Mouse (Mus musculus) hindbrain, embryonic 13.5 days (tissue): ENCODE measurements around the gene Camta1. TPM values are rescaled to one million over a fixed set of nuclear protein-coding genes. Genes with fewer than 3 reads are reported as not detected.

Source experiments
- ATAC-seq: fragments of 200-750 bp; cut with Nextera tagmentation; 2 replicates; pipeline ENCODE4 v1.8.0; 2017; ENCODE audit warnings: moderate TSS enrichment; ENCODE audit not compliant: low FRiP score
- H3K27ac ChIP-seq: fragments of 300-500 bp; sonication (generic); 2 replicates; pipeline ENCODE4 v1.5.1; 2015; ENCODE audit warnings: inconsistent platforms, mild to moderate bottlenecking, moderate library complexity
- H3K27me3 ChIP-seq: fragments of 300-500 bp; sonication (generic); 2 replicates; pipeline ENCODE4 v1.6.1; 2015; ENCODE audit warnings: mild to moderate bottlenecking, inconsistent platforms
- H3K36me3 ChIP-seq: fragments of 300-500 bp; sonication (generic); 2 replicates; pipeline ENCODE4 v1.6.1; 2015; ENCODE audit warnings: mild to moderate bottlenecking, inconsistent platforms
- H3K4me1 ChIP-seq: fragments of 300-500 bp; sonication (generic); replicated peaks from 2 replicates; pipeline ENCODE4 v1.6.1; 2015; ENCODE audit warnings: inconsistent platforms
- H3K4me2 ChIP-seq: fragments of 300-500 bp; sonication (generic); 2 replicates; pipeline ENCODE4 v1.6.1; 2015; ENCODE audit warnings: inconsistent platforms, mild to moderate bottlenecking, moderate library complexity
- H3K4me3 ChIP-seq: fragments of 300-500 bp; sonication (generic); 2 replicates; pipeline ENCODE4 v1.5.1; 2015; ENCODE audit warnings: mild to moderate bottlenecking, inconsistent platforms
- H3K9ac ChIP-seq: fragments of 300-500 bp; sonication (generic); 2 replicates; pipeline ENCODE4 v1.6.1; 2015; ENCODE audit warnings: mild to moderate bottlenecking, inconsistent platforms
- H3K9me3 ChIP-seq: fragments of 300-500 bp; sonication (generic); 2 replicates; pipeline ENCODE4 v1.6.1; 2016; ENCODE audit warnings: inconsistent platforms
- WGBS: fragments of 180-500 bp; shearing (Covaris S2); methylation state at CpG from one replicate; pipeline ENCODE4 v1.1.7; 2015; 5-methylcytosine and 5-hydroxymethylcytosine counted together
- polyA plus RNA-seq: library from polyadenylated mRNA; unstranded; fragments of >200 nt; fragmentation: Nextera tagmentation; extraction: Ambion mirVana; gene quantifications from 2 replicates; pipeline ENCODE4 v1.2.1, GENCODE M21; 2015

Gene Camta1
- polyA plus RNA-seq, 1 experiment from 2014 or later, result 159 TPM

DNA sequence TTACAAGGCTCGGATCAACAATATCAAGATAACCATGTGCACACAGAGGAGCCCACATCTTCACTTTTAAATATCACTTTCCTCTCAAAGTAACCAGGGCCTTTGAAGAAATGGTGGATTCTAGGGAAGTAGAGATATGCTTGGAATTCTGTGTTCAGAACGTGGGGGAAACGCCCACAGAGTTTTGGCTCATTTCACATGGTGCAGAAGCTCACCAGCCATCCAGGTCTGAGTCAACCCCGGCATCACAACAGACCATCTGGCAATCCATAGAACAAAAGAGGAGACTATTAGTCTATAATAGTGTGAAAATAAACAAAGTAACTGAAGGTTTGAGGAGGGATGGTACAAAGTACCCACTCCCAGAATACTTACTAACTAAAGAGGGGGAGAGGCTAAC, 626.7 kb downstream of the Camta1 start:
- Histone ChIP-seq H3K27me3 (0 out of 2 replicates have a peak, but pooled peaks cover 3% of the 10 kb centered on the region), H3K36me3 (no peaks in the 10 kb centered on the region), H3K27ac (no peak overlapping the region), H3K9me3 (no peaks in the 10 kb centered on the region), H3K4me1 (peaks cover 4% of the 10 kb centered on the region; the same call in 1 of the 2 replicates), H3K4me3 (no peak overlapping the region), H3K4me2 (no peak overlapping the region), H3K9ac (no peak overlapping the region)
- ATAC-seq, result no peak
- WGBS, result 80% methylated on average over 4 of the region's 4 CpGs

- no peak overlapping the region for H3K9ac ChIP-seq
- no peak overlapping the region for H3K4me3 ChIP-seq
- H3K4me1 ChIP-seq, result peaks cover 7% of the 10 kb centered on the region
- H3K9me3 ChIP-seq, result no peaks in the 10 kb centered on the region
- WGBS, result 78% methylated on average over 3 of the region's 3 CpGs
- ATAC-seq, result no peak
- peaks cover 10% of the 10 kb centered on the region; the same call in 1 of the 2 replicates for H3K27me3 ChIP-seq
- H3K4me2 ChIP-seq, result no peak overlapping the region
- H3K36me3 ChIP-seq, result no peaks in the 10 kb centered on the region
- H3K27ac ChIP-seq, result no peak overlapping the region
Observed at GRCm38 (mm10) chr4:151232028-151232427, 629.6 kb downstream of the Camta1 start.

GRCm38 (mm10) chr4:151229073-151229472, 632.6 kb downstream of the Camta1 start:
- Histone ChIP-seq H3K9ac (no peak overlapping the region), H3K9me3 (no peaks in the 10 kb centered on the region), H3K4me2 (no peak overlapping the region), H3K27ac (no peak overlapping the region), H3K4me3 (no peak overlapping the region), H3K36me3 (no peaks in the 10 kb centered on the region), H3K27me3 (peaks cover 20% of the 10 kb centered on the region), H3K4me1 (peaks cover 30% of the 10 kb centered on the region)
- ATAC-seq, result no peak
- 60% methylated on average over 6 of the region's 6 CpGs for WGBS

DNA sequence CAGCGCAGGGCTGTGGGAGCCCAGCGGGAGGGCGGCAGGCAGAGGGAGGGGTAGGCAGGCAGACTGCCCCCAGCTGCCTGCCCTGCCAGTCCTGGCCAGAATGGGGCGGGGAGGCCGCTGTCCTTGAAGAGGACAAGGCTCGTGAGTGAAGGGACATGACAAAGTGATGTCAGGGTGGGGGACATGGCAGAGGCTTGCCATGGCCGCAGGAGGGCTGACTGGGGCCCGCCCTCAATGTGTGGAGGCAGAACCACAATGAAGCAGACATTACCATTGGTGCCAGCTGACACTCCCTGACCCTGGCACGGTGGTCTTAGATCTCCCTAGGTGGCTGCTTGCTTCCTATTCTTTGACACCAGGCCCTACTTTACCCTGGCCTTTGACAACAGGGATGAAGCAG, 635.2 kb downstream of the Camta1 start:
- H3K4me3 ChIP-seq, result no peak overlapping the region
- 0 out of 2 replicates have a peak overlapping the region, but pooled peaks have one; percentile 30 for H3K27ac ChIP-seq
- H3K9ac ChIP-seq, result no peak overlapping the region
- ATAC-seq, result 0 out of 2 replicates have a peak, but pooled peaks have one; percentile 12
- H3K4me2 ChIP-seq, result no peak overlapping the region
- 13% methylated on average over 9 of the region's 9 CpGs for WGBS
- H3K27me3 ChIP-seq, result peaks cover 22% of the 10 kb centered on the region
- peaks cover 52% of the 10 kb centered on the region for H3K4me1 ChIP-seq
- H3K36me3 ChIP-seq, result no peaks in the 10 kb centered on the region
- no peaks in the 10 kb centered on the region for H3K9me3 ChIP-seq

- Histone ChIP-seq H3K4me3 (no peak overlapping the region), H3K27ac (no peak overlapping the region), H3K9me3 (no peaks in the 10 kb centered on the region), H3K4me2 (no peak overlapping the region), H3K27me3 (peaks cover 19% of the 10 kb centered on the region), H3K9ac (peak overlapping the region; percentile 55; the same call in 1 of the 2 replicates), H3K4me1 (peaks cover 48% of the 10 kb centered on the region), H3K36me3 (no peaks in the 10 kb centered on the region)
- WGBS, result 78% methylated on average over 12 of the region's 12 CpGs
- ATAC-seq, result no peak
Observed at GRCm38 (mm10) chr4:151224017-151224416, 637.7 kb downstream of the Camta1 start.

DNA sequence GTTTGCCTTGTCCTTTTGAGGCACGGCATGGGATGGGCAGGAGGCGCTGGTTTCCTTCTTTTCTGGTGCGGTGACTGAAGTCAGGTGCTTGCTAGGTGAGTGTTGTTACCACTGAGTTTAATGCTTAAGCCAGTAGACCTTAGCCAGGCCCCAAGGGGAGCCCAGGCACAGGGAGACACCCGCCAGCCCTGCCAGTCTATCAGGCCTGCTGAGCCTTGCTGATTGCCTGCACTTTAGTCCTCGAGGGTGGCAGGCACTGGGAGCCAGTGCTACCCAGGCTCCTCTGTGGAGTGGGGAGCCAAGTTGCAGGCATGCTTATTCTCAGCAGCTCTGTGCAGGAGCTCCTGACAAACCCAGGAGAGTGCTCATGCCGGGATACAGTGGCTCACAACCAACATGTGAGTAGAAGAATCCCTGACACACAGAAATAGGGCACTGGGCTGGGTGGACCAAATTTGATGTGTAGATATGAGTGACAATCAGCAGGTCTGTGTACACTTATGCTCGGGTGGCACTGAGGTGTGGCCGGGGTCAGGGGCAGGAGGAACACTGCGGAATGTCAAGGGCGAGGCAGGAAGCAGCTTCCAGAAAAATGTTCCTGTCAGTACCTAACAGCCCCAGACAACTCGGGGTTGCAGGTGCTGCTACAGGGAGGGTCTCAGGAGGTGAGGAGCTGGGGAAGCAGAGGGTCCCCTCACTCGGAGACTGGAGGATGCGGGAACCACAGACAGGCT, 638.2 kb downstream of the Camta1 start:
- peak overlapping the region; percentile 55; the same call in 1 of the 2 replicates for H3K9ac ChIP-seq
- peaks cover 48% of the 10 kb centered on the region for H3K4me1 ChIP-seq
- peaks cover 21% of the 10 kb centered on the region for H3K27me3 ChIP-seq
- H3K4me3 ChIP-seq, result no peak overlapping the region
- H3K27ac ChIP-seq, result peak overlapping the region; percentile 85
- ATAC-seq, result no peak
- H3K36me3 ChIP-seq, result no peaks in the 10 kb centered on the region
- H3K4me2 ChIP-seq, result no peak overlapping the region
- WGBS, result 77% methylated on average over 13 of the region's 13 CpGs
- no peaks in the 10 kb centered on the region for H3K9me3 ChIP-seq

GRCm38 (mm10) chr4:151222635-151223034, 639.0 kb downstream of the Camta1 start:
- Histone ChIP-seq H3K27ac (peak overlapping the region; percentile 85), H3K9ac (peak overlapping the region; percentile 26), H3K9me3 (no peaks in the 10 kb centered on the region), H3K36me3 (no peaks in the 10 kb centered on the region), H3K4me2 (no peak overlapping the region), H3K4me1 (peaks cover 48% of the 10 kb centered on the region), H3K27me3 (peaks cover 23% of the 10 kb centered on the region), H3K4me3 (no peak overlapping the region)
- peak; percentile 41; the same call in 1 of the 2 replicates for ATAC-seq
- 9% methylated on average over 10 of the region's 10 CpGs for WGBS

DNA sequence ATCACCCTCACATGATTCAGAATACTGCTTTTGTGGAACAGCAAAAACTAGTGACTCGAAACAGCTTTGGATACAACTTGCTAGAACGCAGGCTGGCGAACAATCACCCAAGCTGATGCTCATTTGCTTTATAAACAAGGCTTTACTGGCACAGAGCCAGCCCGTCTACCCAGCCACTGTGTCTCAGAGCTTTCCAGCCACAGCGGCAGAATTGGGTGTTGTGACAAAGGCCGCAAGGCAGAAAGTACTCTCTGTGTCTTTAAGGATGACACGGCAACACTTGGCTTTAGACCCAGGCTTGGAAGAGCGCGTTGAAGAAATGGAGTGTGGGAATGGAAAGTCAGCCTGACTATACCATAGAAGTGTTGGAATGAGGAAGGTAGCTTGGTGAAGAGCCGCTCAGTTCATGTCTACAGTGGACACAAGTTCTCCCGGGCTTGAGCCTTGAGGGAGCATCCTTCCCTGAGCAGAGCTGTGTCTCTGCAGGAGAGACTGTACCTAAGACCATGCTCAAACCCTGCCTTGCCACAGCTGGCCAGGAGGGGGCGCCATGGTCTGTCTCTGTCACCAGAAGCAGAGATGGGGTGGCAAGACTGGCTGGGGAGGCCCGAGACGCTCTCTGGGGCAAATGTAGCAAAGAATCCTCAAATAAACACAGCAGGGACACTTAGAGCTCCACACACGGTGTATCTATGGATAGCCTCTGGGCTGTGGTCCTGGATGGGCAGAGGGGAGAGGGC, 645.0 kb downstream of the Camta1 start:
- Histone ChIP-seq H3K4me2 (no peak overlapping the region), H3K36me3 (no peaks in the 10 kb centered on the region), H3K4me3 (no peak overlapping the region), H3K4me1 (peaks cover 37% of the 10 kb centered on the region), H3K27me3 (peaks cover 12% of the 10 kb centered on the region; the same call in 1 of the 2 replicates), H3K9me3 (no peaks in the 10 kb centered on the region), H3K27ac (peak overlapping the region; percentile 71), H3K9ac (0 out of 2 replicates have a peak overlapping the region, but pooled peaks have one; percentile 13)
- ATAC-seq, result peak; percentile 23
- 59% methylated on average over 15 of the region's 15 CpGs for WGBS

DNA sequence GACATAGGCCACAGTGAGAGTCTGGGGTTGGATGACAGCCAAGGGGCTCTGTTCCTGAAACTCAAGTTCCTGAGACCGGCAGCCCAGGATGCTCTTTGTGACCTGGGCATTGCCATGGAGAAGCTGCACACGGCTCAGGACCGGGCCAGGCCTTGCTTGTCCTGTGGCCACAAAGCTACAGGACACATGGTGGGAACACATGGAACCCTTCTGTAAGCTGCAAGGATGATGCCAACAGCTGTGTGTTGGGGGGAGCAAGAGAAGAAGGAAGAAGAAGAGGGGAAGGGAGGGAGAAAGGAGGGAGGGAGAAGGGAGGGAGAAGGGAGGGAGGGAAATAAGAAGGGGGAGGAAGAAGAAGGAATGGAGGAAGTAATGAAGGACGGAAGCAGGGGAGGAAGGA, 645.8 kb downstream of the Camta1 start:
- no peak overlapping the region for H3K9ac ChIP-seq
- H3K36me3 ChIP-seq, result no peaks in the 10 kb centered on the region
- H3K9me3 ChIP-seq, result no peaks in the 10 kb centered on the region
- peaks cover 37% of the 10 kb centered on the region for H3K4me1 ChIP-seq
- WGBS, result 44% methylated on average over 4 of the region's 4 CpGs
- ATAC-seq, result no peak
- no peak overlapping the region for H3K4me3 ChIP-seq
- no peak overlapping the region for H3K4me2 ChIP-seq
- H3K27ac ChIP-seq, result 0 out of 2 replicates have a peak overlapping the region, but pooled peaks have one; percentile 48
- peaks cover 15% of the 10 kb centered on the region; the same call in 1 of the 2 replicates for H3K27me3 ChIP-seq

DNA sequence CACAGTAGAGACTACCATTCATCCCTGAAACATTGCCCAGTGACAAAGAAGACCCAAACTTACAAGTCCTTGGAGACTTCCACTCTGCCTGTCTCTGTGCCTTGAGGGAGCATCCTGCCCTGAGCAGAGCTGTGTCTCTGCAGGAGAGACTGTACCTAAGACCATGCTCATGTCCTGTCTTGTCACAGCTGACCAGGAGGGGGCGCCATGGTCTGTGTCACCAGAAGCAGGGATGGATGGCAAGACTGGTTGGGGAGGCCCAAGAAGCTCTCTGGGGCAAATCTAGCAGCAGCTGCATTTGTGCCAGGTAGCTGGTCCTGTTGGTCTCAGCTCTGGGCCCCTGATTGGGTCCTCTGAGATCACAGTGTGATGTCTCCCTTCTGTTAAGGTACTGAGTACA, 646.5 kb downstream of the Camta1 start:
- H3K9ac ChIP-seq, result no peak overlapping the region
- peaks cover 16% of the 10 kb centered on the region; the same call in 1 of the 2 replicates for H3K27me3 ChIP-seq
- H3K4me1 ChIP-seq, result peaks cover 37% of the 10 kb centered on the region
- WGBS, result 59% methylated on average over 1 of the region's 1 CpGs
- H3K36me3 ChIP-seq, result no peaks in the 10 kb centered on the region
- no peak for ATAC-seq
- no peak overlapping the region for H3K4me3 ChIP-seq
- H3K27ac ChIP-seq, result no peak overlapping the region
- no peak overlapping the region for H3K4me2 ChIP-seq
- no peaks in the 10 kb centered on the region for H3K9me3 ChIP-seq

DNA sequence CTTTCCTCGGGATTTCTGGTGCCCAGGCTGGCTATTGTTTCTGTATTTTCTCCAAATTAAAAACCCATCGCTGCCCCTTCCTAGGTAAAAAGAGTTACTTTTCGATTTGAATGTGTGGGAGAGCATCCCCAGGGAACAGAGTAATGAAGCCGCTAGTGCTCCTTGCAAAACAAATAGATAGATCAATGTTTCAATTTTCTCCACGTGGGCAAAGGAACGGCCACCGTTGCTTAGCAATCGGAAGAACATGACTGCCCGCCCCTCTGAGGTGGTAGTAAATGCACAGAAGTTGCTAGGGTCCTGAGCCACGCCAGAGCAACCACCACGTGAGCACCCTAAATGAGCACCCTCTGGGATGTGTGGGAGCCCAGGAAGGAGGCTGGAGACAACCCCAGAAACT, 648.2 kb downstream of the Camta1 start:
- Histone ChIP-seq H3K4me3 (no peak overlapping the region), H3K4me1 (peaks cover 38% of the 10 kb centered on the region), H3K36me3 (no peaks in the 10 kb centered on the region), H3K9me3 (no peaks in the 10 kb centered on the region), H3K9ac (no peak overlapping the region), H3K4me2 (no peak overlapping the region), H3K27ac (peak overlapping the region; percentile 69), H3K27me3 (peaks cover 12% of the 10 kb centered on the region; the same call in 1 of the 2 replicates)
- ATAC-seq, result no peak
- 43% methylated on average over 11 of the region's 11 CpGs for WGBS

GRCm38 (mm10) chr4:151211992-151212391, 649.7 kb downstream of the Camta1 start:
- ATAC-seq, result no peak

More at GRCm38 (mm10) chr4:151211992-151212391, 649.7 kb downstream of the Camta1 start:
- peaks cover 51% of the 10 kb centered on the region for H3K4me1 ChIP-seq
- 0 out of 2 replicates have a peak, but pooled peaks cover 11% of the 10 kb centered on the region for H3K27me3 ChIP-seq
- H3K36me3 ChIP-seq, result no peaks in the 10 kb centered on the region
- no peaks in the 10 kb centered on the region for H3K9me3 ChIP-seq
- no peak overlapping the region for H3K9ac ChIP-seq
- H3K4me3 ChIP-seq, result no peak overlapping the region
- 87% methylated on average over 6 of the region's 6 CpGs for whole genome bisulfite sequencing
- H3K4me2 ChIP-seq, result no peak overlapping the region
- H3K27ac ChIP-seq, result no peak overlapping the region
